Comparison of ENCODE assay signal across 33 mouse cellular contexts in genomic region chr9:28238450-28238849, GRCm38 (mm10).
"Had no signal": no experiment of that assay in that cellular context is flagged by ENCODE, and none has a peak within 500 bp of the region (broad histone marks: within the 10 kb centered on the region; RNA-seq: fewer than 3 reads in every experiment).

No protein-coding gene starts in this region.

- H3K36me3 ChIP-seq: limb, embryonic 10.5 days; limb, embryonic 12.5 days; limb, embryonic 13.5 days; limb, embryonic 15.5 days; liver, embryonic 12.5 days; liver, embryonic 13.5 days; liver, embryonic 15.5 days; lung, embryonic 15.5 days; midbrain, embryonic 10.5 days; midbrain, embryonic 12.5 days; midbrain, embryonic 13.5 days; midbrain, embryonic 15.5 days; neural tube, embryonic 12.5 days; neural tube, embryonic 13.5 days had no signal

- ATAC-seq: liver, embryonic 12.5 days; liver, postnatal 0 days; lung, postnatal 0 days; midbrain, embryonic 13.5 days; midbrain, embryonic 15.5 days; midbrain, embryonic 16.5 days had no signal

- H3K4me3 ChIP-seq: limb, embryonic 10.5 days; limb, embryonic 12.5 days; limb, embryonic 13.5 days; limb, embryonic 15.5 days; liver, embryonic 12.5 days; liver, embryonic 13.5 days; liver, embryonic 15.5 days; lung, embryonic 15.5 days; megakaryocyte, embryonic 14.5 days; midbrain, embryonic 10.5 days; midbrain, embryonic 12.5 days; midbrain, embryonic 13.5 days; midbrain, embryonic 15.5 days; myocyte; neural tube, embryonic 12.5 days; neural tube, embryonic 13.5 days had no signal

- H3K9ac ChIP-seq: limb, embryonic 12.5 days; limb, embryonic 13.5 days; limb, embryonic 15.5 days; liver, embryonic 12.5 days; liver, embryonic 13.5 days; liver, embryonic 14.5 days; liver, embryonic 15.5 days; liver, postnatal 0 days; lung, embryonic 14.5 days; lung, embryonic 15.5 days; midbrain, embryonic 12.5 days; midbrain, embryonic 13.5 days; midbrain, embryonic 15.5 days; neural tube, embryonic 12.5 days; neural tube, embryonic 13.5 days had no signal

- H3K27me3 ChIP-seq: limb, embryonic 12.5 days; limb, embryonic 13.5 days; limb, embryonic 15.5 days; liver, embryonic 12.5 days; liver, embryonic 13.5 days; liver, embryonic 15.5 days; lung, embryonic 15.5 days; megakaryocyte, embryonic 14.5 days; midbrain, embryonic 12.5 days; midbrain, embryonic 13.5 days; midbrain, embryonic 15.5 days; neural tube, embryonic 12.5 days; neural tube, embryonic 13.5 days had no signal

- H3K27ac ChIP-seq: limb, embryonic 10.5 days; limb, embryonic 12.5 days; limb, embryonic 13.5 days; limb, embryonic 15.5 days; liver, embryonic 12.5 days; liver, embryonic 13.5 days; liver, embryonic 14.5 days; liver, embryonic 15.5 days; lung, embryonic 15.5 days; macrophage; midbrain, embryonic 10.5 days; midbrain, embryonic 12.5 days; midbrain, embryonic 13.5 days; midbrain, embryonic 15.5 days; neural tube, embryonic 12.5 days; neural tube, embryonic 13.5 days had no signal

- H3K9me3 ChIP-seq: limb, embryonic 10.5 days; limb, embryonic 12.5 days; limb, embryonic 13.5 days; limb, embryonic 15.5 days; liver, embryonic 12.5 days; liver, embryonic 13.5 days; liver, embryonic 15.5 days; lung, embryonic 15.5 days; megakaryocyte, embryonic 14.5 days; midbrain, embryonic 10.5 days; midbrain, embryonic 12.5 days; midbrain, embryonic 13.5 days; midbrain, embryonic 15.5 days; neural tube, embryonic 12.5 days; neural tube, embryonic 13.5 days had no signal

- H3K4me2 ChIP-seq: limb, embryonic 12.5 days; limb, embryonic 13.5 days; limb, embryonic 15.5 days; liver, embryonic 11.5 days; liver, embryonic 12.5 days; liver, embryonic 13.5 days; liver, embryonic 15.5 days; lung, embryonic 14.5 days; lung, embryonic 15.5 days; midbrain, embryonic 11.5 days; midbrain, embryonic 12.5 days; midbrain, embryonic 13.5 days; midbrain, embryonic 15.5 days; neural tube, embryonic 12.5 days; neural tube, embryonic 13.5 days had no signal

- DNase-seq: left cerebral cortex, postnatal 4 days; liver; liver, embryonic 13.5 days; liver, postnatal 0 days; lung, adult 18-20 months; lung, adult 2 months; lung, embryonic 14.5 days; lung, postnatal 10 days; lung, postnatal 14 days; lung, postnatal 36 days; lung, postnatal 4 days; midbrain, embryonic 14.5 days had no signal

- H3K4me1 ChIP-seq: limb, embryonic 10.5 days; limb, embryonic 12.5 days; limb, embryonic 13.5 days; limb, embryonic 15.5 days; liver, embryonic 12.5 days; liver, embryonic 13.5 days; liver, embryonic 15.5 days; lung, embryonic 15.5 days; megakaryocyte, embryonic 14.5 days; midbrain, embryonic 10.5 days; midbrain, embryonic 12.5 days; midbrain, embryonic 13.5 days; midbrain, embryonic 15.5 days; neural tube, embryonic 12.5 days; neural tube, embryonic 13.5 days had no signal
